In the genomic region with DNA sequence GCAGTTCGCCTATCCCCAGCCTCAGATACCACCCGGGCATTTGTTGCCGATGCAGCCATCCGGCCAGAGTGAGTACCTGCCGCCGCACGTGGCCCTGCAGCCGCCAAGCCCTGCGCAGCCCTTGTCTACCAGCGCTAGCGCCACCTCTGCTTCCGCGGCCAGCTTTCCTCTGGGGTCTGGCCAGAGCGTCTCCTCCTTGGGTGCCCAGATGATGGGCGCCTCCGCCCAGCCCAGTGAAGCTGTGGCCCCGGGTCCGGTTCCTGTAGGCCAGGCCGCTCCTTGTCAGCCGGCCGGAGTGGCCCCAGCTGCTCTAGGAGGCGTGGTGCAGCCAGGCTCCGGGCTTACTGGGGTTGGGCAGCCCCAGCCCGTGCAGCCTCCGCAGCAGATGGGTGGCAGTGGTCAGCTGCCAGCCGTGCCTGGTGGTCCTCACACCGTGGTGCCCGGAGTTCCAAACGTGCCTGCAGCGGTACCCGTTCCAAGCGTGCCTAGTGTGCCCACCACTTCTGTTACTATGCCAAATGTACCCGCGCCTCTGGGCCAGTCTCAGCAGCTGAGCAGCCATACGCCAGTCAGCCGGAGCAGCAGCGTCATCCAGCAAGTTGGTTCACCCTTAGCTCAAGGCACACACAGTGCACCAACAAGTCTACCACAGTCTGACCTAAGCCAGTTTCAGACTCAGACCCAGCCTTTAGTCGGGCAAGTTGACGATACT, we compare ENCODE assay signal across 8 mouse cellular contexts. TPM values are rescaled to one million over a fixed set of nuclear protein-coding genes. Genes with fewer than 3 reads are reported as not detected.
DNase-seq lines count a peak whose midpoint lies in the region; ATAC-seq and TF ChIP-seq lines count a peak whose summit lies in the region.

No protein-coding gene starts in this region.

- H3K79me3 ChIP-seq in C2C12 (ENCODE audit: low read depth) = peaks cover 65% of the 10 kb centered on the region

- DNase-seq in adrenal gland, postnatal 4 days (ENCODE audit: low spot score in 2 of 2) = peak; percentile 11 to 15
- peak; percentile 61 for DNase-seq in liver, embryonic 13.5 days
- peak; percentile 51 to 54 for DNase-seq in natural killer cell, adult 2 months (ENCODE audit: low spot score in 2 of 2)

- TF ChIP-seq CTCF in C2C12 (IDR thresholded peaks at IDR 0.05; ENCODE audit: control insufficient read depth, insufficient read depth, insufficient read length) = no peak

- peak overlapping the region; percentile 88 for H3K4me2 ChIP-seq in heart, embryonic 13.5 days
- H3K4me2 ChIP-seq in kidney, embryonic 16.5 days (replicated peaks; ENCODE audit: low read depth, low read length) = peak overlapping the region; percentile 85
- peak overlapping the region; percentile 96 for H3K4me2 ChIP-seq in liver, embryonic 13.5 days
- peak overlapping the region; percentile 93 for H3K4me2 ChIP-seq in stomach, embryonic 14.5 days (replicated peaks; ENCODE audit: low read depth, low read length)

- peaks cover 47% of the 10 kb centered on the region for H3K4me1 ChIP-seq in erythroblast, embryonic 14.5 days (ENCODE audit: control insufficient read depth)
- H3K4me1 ChIP-seq in heart, embryonic 13.5 days = peaks cover 10% of the 10 kb centered on the region
- H3K4me1 ChIP-seq in kidney, embryonic 16.5 days (ENCODE audit: insufficient read depth, low read length) = 0 out of 2 replicates have a peak, but pooled peaks cover 8% of the 10 kb centered on the region
- H3K4me1 ChIP-seq in liver, embryonic 13.5 days (replicated peaks) = peaks cover 19% of the 10 kb centered on the region
- H3K4me1 ChIP-seq in stomach, embryonic 14.5 days (ENCODE audit: control insufficient read depth, insufficient read depth, low read length) = no peaks in the 10 kb centered on the region

- 1% methylated on average over 39 of the region's 39 CpGs for WGBS in heart, embryonic 13.5 days
- WGBS in kidney, embryonic 16.5 days = under 1% methylated on average over 39 of the region's 39 CpGs
- WGBS in liver, embryonic 13.5 days (ENCODE audit: insufficient replicate concordance) = under 1% methylated on average over 39 of the region's 39 CpGs
- under 1% methylated on average over 39 of the region's 39 CpGs for WGBS in stomach, embryonic 14.5 days

- peak overlapping the region; percentile 100 for H3K27ac ChIP-seq in heart, embryonic 13.5 days (replicated peaks)
- H3K27ac ChIP-seq in kidney, embryonic 16.5 days (ENCODE audit: low read length) = peak overlapping the region; percentile 100
- H3K27ac ChIP-seq in liver, embryonic 13.5 days = peak overlapping the region; percentile 98
- H3K27ac ChIP-seq in stomach, embryonic 14.5 days (ENCODE audit: low read length) = peak overlapping the region; percentile 100

- no peaks in the 10 kb centered on the region for H3K9me3 ChIP-seq in erythroblast, embryonic 14.5 days (ENCODE audit: control insufficient read depth, low read length)
- no peaks in the 10 kb centered on the region for H3K9me3 ChIP-seq in heart, embryonic 13.5 days
- no peaks in the 10 kb centered on the region for H3K9me3 ChIP-seq in kidney, embryonic 16.5 days (ENCODE audit: low read length)
- no peaks in the 10 kb centered on the region for H3K9me3 ChIP-seq in liver, embryonic 13.5 days (replicated peaks)
- no peaks in the 10 kb centered on the region for H3K9me3 ChIP-seq in stomach, embryonic 14.5 days (ENCODE audit: control insufficient read depth, low read depth, low read length)

- peaks cover 53% of the 10 kb centered on the region for H3K36me3 ChIP-seq in C2C12 (ENCODE audit: control insufficient read depth, insufficient read depth)
- peaks cover 22% of the 10 kb centered on the region for H3K36me3 ChIP-seq in erythroblast, embryonic 14.5 days (ENCODE audit: control insufficient read depth)
- peaks cover 12% of the 10 kb centered on the region for H3K36me3 ChIP-seq in heart, embryonic 13.5 days
- H3K36me3 ChIP-seq in kidney, embryonic 16.5 days (ENCODE audit: insufficient read depth, low read length) = no peaks in the 10 kb centered on the region
- no peaks in the 10 kb centered on the region; the same call in 1 of the 2 replicates for H3K36me3 ChIP-seq in liver, embryonic 13.5 days
- no peaks in the 10 kb centered on the region for H3K36me3 ChIP-seq in stomach, embryonic 14.5 days (ENCODE audit: control insufficient read depth, insufficient read depth, low read length)

- peak overlapping the region; percentile 88 for H3ac ChIP-seq in C2C12 (ENCODE audit: control insufficient read depth, insufficient read length, low read depth)

- H3K4me3 ChIP-seq in C2C12 (ENCODE audit: insufficient read depth, poor library complexity, severe bottlenecking) = peak overlapping the region; percentile 92
- peak overlapping the region; percentile 99 for H3K4me3 ChIP-seq in erythroblast, embryonic 14.5 days (replicated peaks)
- peak overlapping the region; percentile 78 for H3K4me3 ChIP-seq in heart, embryonic 13.5 days
- H3K4me3 ChIP-seq in kidney, embryonic 16.5 days (ENCODE audit: low read length) = peak overlapping the region; percentile 91
- H3K4me3 ChIP-seq in liver, embryonic 13.5 days (replicated peaks) = peak overlapping the region; percentile 99
- peak overlapping the region; percentile 94 for H3K4me3 ChIP-seq in stomach, embryonic 14.5 days (ENCODE audit: low read depth, low read length)

- H3K9ac ChIP-seq in heart, embryonic 13.5 days = peak overlapping the region; percentile 100
- peak overlapping the region; percentile 98 for H3K9ac ChIP-seq in kidney, embryonic 16.5 days (replicated peaks; ENCODE audit: low read length)
- H3K9ac ChIP-seq in liver, embryonic 13.5 days = peak overlapping the region; percentile 99
- H3K9ac ChIP-seq in stomach, embryonic 14.5 days (replicated peaks; ENCODE audit: low read depth, low read length) = peak overlapping the region; percentile 97

- peak; percentile 38 for ATAC-seq in heart, embryonic 13.5 days (ENCODE audit: extremely low read depth, insufficient number of reproducible peaks, low FRiP score, low TSS enrichment)
- peak; percentile 37 for ATAC-seq in kidney, embryonic 16.5 days (ENCODE audit: low FRiP score, low TSS enrichment)
- peak; percentile 63 for ATAC-seq in liver, embryonic 13.5 days (ENCODE audit: low read depth)
- peak; percentile 46 for ATAC-seq in stomach, embryonic 14.5 days (ENCODE audit: insufficient number of reproducible peaks, insufficient read depth, low FRiP score, low read depth)

- no peaks in the 10 kb centered on the region for H3K27me3 ChIP-seq in C2C12 (ENCODE audit: control insufficient read depth, insufficient read depth, insufficient read length)
- H3K27me3 ChIP-seq in erythroblast, embryonic 14.5 days (ENCODE audit: control insufficient read depth) = no peaks in the 10 kb centered on the region
- no peaks in the 10 kb centered on the region for H3K27me3 ChIP-seq in heart, embryonic 13.5 days (replicated peaks)
- H3K27me3 ChIP-seq in kidney, embryonic 16.5 days (ENCODE audit: insufficient read depth, low read length) = no peaks in the 10 kb centered on the region
- H3K27me3 ChIP-seq in liver, embryonic 13.5 days = no peaks in the 10 kb centered on the region
- H3K27me3 ChIP-seq in stomach, embryonic 14.5 days (ENCODE audit: control insufficient read depth, insufficient read depth, low read length) = no peaks in the 10 kb centered on the region

- H3K79me2 ChIP-seq in C2C12 (ENCODE audit: control insufficient read depth, insufficient read depth) = peaks cover 74% of the 10 kb centered on the region

TF ChIP-seq in C2C12, 6 proteins besides CTCF, POLR2A, EP300 and RAD21:
- TF ChIP-seq MAX (IDR thresholded peaks at IDR 0.05) = peak; percentile 11
- no peak for TF ChIP-seq CEBPB (IDR thresholded peaks at IDR 0.05; ENCODE audit: low read depth)

RNA-seq across cellular contexts. Expression of a gene that starts 2.4 kb away (rescaled TPM):
- polyA plus RNA-seq in C2C12 (2012; fragmentation: generic; extraction: Trizol) = 11.6 TPM
- total RNA-seq in adrenal gland, postnatal 4 days (2021) = 10 to 100 TPM; 37.8 to 45.7 TPM
- 1.3 and 1.8 TPM in 2 replicates for polyA plus RNA-seq in erythroblast, embryonic 14.5 days (2012)
- polyA plus RNA-seq in heart, embryonic 13.5 days (2015; fragmentation: Nextera tagmentation; extraction: Ambion mirVana) = 10.6 and 10.9 TPM in 2 replicates
- 7.5 and 8.8 TPM in 2 replicates for polyA plus RNA-seq in kidney, embryonic 16.5 days (2015; fragmentation: Nextera tagmentation; extraction: Ambion mirVana)
- polyA plus RNA-seq in liver, embryonic 13.5 days (2015; fragmentation: Nextera tagmentation; extraction: Ambion mirVana) = 5.0 and 6.0 TPM in 2 replicates
- polyA plus RNA-seq in stomach, embryonic 14.5 days (2014; fragmentation: Nextera tagmentation; extraction: Ambion mirVana) = 15.0 and 16.5 TPM in 2 replicates

Comparison
In these comparisons a context has a peak if more than half of its experiments do, and no peak if none do; other contexts are left out.
1. Peak in every context shown above with its lines: DNase-seq, ATAC-seq, H3K4me3 ChIP-seq and H3K27ac ChIP-seq.